Mouse (Mus musculus): ENCODE data around the gene Gnpat. TPM values are rescaled to one million over a fixed set of nuclear protein-coding genes. Genes with fewer than 3 reads are reported as not detected.

Gene Gnpat
- polyA plus RNA-seq, 1 experiment from 2014 or later = 89.5 TPM

- Histone ChIP-seq H3K27me3 (no peaks in the 10 kb centered on the region), H3K4me1 (no peaks in the 10 kb centered on the region; the same call in 1 of the 2 replicates), H3K9me3 (no peaks in the 10 kb centered on the region), H3K4me2 (replicated peaks) (no peak overlapping the region), H3K36me3 (peaks cover 86% of the 10 kb centered on the region), H3K4me3 (no peak overlapping the region), H3K27ac (replicated peaks) (no peak overlapping the region), H3K9ac (replicated peaks) (no peak overlapping the region)
- WGBS = 97% methylated on average over 5 of the region's 5 CpGs
- no peak for ATAC-seq (replicated peaks)
Measured at GRCm38 (mm10) chr8:124888385-124888784, 25.6 kb downstream of the Gnpat start.

- ATAC-seq (replicated peaks) = no peak
- H3K36me3 ChIP-seq = peaks cover 67% of the 10 kb centered on the region
- H3K27ac ChIP-seq (replicated peaks) = no peak overlapping the region
- peaks cover 29% of the 10 kb centered on the region for H3K4me1 ChIP-seq
- H3K4me2 ChIP-seq (replicated peaks) = no peak overlapping the region
- no peaks in the 10 kb centered on the region for H3K9me3 ChIP-seq
- no peak overlapping the region for H3K9ac ChIP-seq (replicated peaks)
- H3K4me3 ChIP-seq = no peak overlapping the region
- no peaks in the 10 kb centered on the region for H3K27me3 ChIP-seq
- WGBS = 78% methylated on average over 3 of the region's 3 CpGs
Measured at GRCm38 (mm10) chr8:124892596-124892995, 29.8 kb downstream of the Gnpat start.

DNA sequence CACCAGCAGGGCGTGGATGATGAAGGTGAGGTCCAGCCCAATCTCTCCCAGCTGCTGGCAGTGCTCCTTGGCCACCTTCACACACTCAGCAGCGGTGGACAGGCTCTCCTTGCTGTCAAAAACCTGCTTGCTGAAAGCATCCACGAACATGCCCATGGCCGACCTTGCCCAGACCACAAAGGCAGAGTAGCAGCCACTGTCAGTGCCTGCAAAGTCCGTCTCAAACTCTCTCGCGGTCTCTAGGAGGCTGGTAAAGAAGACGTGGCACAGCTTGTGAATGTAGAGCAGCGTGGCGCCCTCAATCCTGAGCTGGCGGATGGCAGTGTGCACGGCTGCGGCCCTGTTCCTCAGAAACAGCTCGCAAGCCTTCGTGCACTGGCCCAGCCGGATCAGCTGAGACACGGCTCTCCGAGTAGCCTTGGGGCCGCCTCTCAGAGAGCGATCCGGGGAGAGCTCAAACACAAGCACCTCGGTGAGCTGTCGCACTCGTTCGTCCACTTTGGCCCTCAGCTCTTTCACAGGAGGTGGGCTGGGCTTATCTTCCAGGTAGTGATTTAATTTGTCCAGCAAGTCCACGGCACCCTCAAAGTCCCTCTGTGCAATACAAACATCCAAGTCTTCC lies 33.3 kb downstream of the Gnpat start:
- H3K4me2 ChIP-seq (replicated peaks) = peak overlapping the region; percentile 98
- ATAC-seq (replicated peaks) = no peak
- no peaks in the 10 kb centered on the region for H3K9me3 ChIP-seq
- H3K27me3 ChIP-seq = no peaks in the 10 kb centered on the region
- peak overlapping the region; percentile 90; the same call in 1 of the 2 replicates for H3K27ac ChIP-seq (replicated peaks)
- 81% methylated on average over 26 of the region's 26 CpGs for WGBS
- H3K4me1 ChIP-seq = peaks cover 44% of the 10 kb centered on the region
- peak overlapping the region; percentile 76 for H3K4me3 ChIP-seq
- H3K9ac ChIP-seq (replicated peaks) = peak overlapping the region; percentile 85
- peaks cover 56% of the 10 kb centered on the region for H3K36me3 ChIP-seq

GRCm38 (mm10) chr8:124896632-124897385 lies 34.0 kb downstream of the Gnpat start:
- no peaks in the 10 kb centered on the region for H3K9me3 ChIP-seq
- peak overlapping the region; percentile 98 for H3K4me2 ChIP-seq (replicated peaks)
- H3K4me3 ChIP-seq = peak overlapping the region; percentile 76
- peaks cover 54% of the 10 kb centered on the region for H3K36me3 ChIP-seq
- H3K9ac ChIP-seq (replicated peaks) = peak overlapping the region; percentile 85
- H3K27ac ChIP-seq (replicated peaks) = peak overlapping the region; percentile 90
- ATAC-seq (replicated peaks) = peak; percentile 47
- WGBS = under 1% methylated on average over 60 of the region's 60 CpGs
- peaks cover 44% of the 10 kb centered on the region for H3K4me1 ChIP-seq
- no peaks in the 10 kb centered on the region for H3K27me3 ChIP-seq

- peak; percentile 94 for ATAC-seq (replicated peaks)
- Histone ChIP-seq H3K4me3 (peak within 1 kb of the TSS; percentile 76), H3K36me3 (peaks cover 58% of the 10 kb centered on the region), H3K9ac (replicated peaks) (peak within 1 kb of the TSS; percentile 85), H3K4me2 (replicated peaks) (peak within 1 kb of the TSS; percentile 98), H3K4me1 (peaks cover 44% of the 10 kb centered on the region), H3K9me3 (no peaks in the 10 kb centered on the region), H3K27me3 (no peaks in the 10 kb centered on the region), H3K27ac (replicated peaks) (peak within 1 kb of the TSS; percentile 90)
- WGBS = under 1% methylated on average over 114 of the region's 114 CpGs
Measured at GRCm38 (mm10) chr8:124897386-124898250, 34.8 kb downstream of the Gnpat start, which contains the start of the genes Exoc8 and Sprtn. Exoc8 (minus strand) TSS chr8:124897705. Sprtn (plus strand) TSS chr8:124897886.

DNA sequence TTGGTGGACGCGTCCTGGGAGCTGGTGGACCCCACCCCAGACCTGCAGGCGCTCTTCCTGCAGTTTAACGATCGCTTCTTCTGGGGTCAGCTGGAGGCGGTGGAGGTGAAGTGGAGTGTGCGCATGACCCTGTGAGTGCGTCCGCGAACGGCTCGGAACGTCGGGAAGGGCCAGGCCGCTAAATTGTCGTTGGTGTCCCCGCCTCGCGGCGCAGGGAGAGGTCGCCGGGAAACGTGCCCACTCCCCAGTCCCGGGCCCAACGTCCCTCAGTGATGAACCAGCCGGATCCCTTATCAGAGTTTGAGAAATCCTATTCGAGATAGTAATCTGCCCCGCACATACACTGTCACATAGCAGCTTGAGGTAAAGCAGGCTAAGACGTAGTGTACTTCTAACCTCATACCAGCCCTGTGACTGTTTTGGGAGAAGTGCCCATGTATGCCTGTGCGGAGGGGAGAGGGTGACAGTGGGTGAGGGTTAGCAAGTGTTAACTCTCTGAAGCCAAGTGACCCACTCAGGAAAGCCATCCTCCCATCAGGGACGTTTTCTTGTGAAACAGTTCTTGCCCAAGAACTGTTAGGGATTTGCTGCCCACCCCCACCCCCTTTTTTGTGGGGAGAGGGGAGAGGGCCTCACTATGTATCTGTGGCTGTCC lies 35.5 kb downstream of the Gnpat start:
- H3K27ac ChIP-seq (replicated peaks) = peak overlapping the region; percentile 90
- WGBS = 7% methylated on average over 31 of the region's 31 CpGs
- no peaks in the 10 kb centered on the region for H3K9me3 ChIP-seq
- H3K36me3 ChIP-seq = peaks cover 60% of the 10 kb centered on the region
- no peaks in the 10 kb centered on the region for H3K27me3 ChIP-seq
- H3K9ac ChIP-seq (replicated peaks) = peak overlapping the region; percentile 85
- peaks cover 44% of the 10 kb centered on the region for H3K4me1 ChIP-seq
- ATAC-seq (replicated peaks) = peak; percentile 24; the same call in 1 of the 2 replicates
- H3K4me3 ChIP-seq = peak overlapping the region; percentile 76
- peak overlapping the region; percentile 91 for H3K4me2 ChIP-seq (replicated peaks)

DNA sequence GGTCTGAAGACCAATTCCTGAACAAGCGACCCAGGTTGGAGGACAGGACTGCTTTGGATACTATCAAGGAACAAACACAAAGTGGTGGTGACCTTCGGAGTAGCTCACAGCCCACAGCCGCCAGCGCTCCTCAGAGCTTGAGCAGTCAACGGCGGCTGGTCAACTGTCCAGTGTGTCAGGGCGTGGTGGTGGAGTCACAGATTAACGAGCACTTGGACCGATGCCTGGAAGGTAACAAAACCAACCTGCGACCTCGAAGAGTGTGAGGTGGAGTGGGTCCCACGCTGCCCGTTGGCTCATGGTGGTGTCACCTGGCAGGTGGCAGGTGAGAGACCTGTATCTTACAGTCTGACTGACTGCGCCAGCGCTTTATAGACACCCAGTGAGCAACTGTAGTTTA lies 40.4 kb downstream of the Gnpat start:
- H3K9ac ChIP-seq (replicated peaks) = no peak overlapping the region
- H3K27ac ChIP-seq (replicated peaks) = no peak overlapping the region
- H3K36me3 ChIP-seq = peaks cover 70% of the 10 kb centered on the region
- ATAC-seq (replicated peaks) = no peak
- 92% methylated on average over 15 of the region's 15 CpGs for WGBS
- H3K9me3 ChIP-seq = no peaks in the 10 kb centered on the region
- no peak overlapping the region for H3K4me3 ChIP-seq
- H3K27me3 ChIP-seq = no peaks in the 10 kb centered on the region
- no peak overlapping the region for H3K4me2 ChIP-seq (replicated peaks)
- H3K4me1 ChIP-seq = peaks cover 14% of the 10 kb centered on the region

- Histone ChIP-seq H3K4me2 (replicated peaks) (no peak overlapping the region), H3K4me3 (no peak overlapping the region), H3K4me1 (no peaks in the 10 kb centered on the region), H3K27ac (replicated peaks) (no peak overlapping the region), H3K27me3 (no peaks in the 10 kb centered on the region), H3K9me3 (no peaks in the 10 kb centered on the region), H3K36me3 (peaks cover 73% of the 10 kb centered on the region), H3K9ac (replicated peaks) (no peak overlapping the region)
- ATAC-seq (replicated peaks) = no peak
- 90% methylated on average over 2 of the region's 2 CpGs for WGBS
Measured at GRCm38 (mm10) chr8:124905482-124905881, 42.6 kb downstream of the Gnpat start.

DNA sequence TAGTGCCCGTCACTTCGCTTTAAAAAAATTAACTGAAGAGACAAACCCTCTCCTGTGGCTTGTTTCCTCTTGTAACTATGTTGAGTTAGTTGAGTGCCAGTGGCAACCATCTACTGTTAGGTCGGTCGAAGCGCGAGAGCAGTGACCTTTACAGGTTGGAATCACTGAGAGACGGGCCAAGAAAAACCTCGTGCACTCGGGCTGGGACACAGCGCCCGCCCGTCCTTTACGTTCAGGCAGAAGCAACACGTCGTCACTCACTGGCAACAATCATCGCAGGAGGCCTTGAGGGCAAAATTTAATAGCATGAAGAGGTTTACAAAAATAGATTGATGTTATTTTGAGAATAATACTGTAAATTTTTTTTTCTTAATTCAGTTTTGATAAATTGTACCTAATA lies 47.1 kb downstream of the Gnpat start:
- peaks cover 68% of the 10 kb centered on the region for H3K36me3 ChIP-seq
- no peak for ATAC-seq (replicated peaks)
- no peak overlapping the region for H3K4me3 ChIP-seq

DNA sequence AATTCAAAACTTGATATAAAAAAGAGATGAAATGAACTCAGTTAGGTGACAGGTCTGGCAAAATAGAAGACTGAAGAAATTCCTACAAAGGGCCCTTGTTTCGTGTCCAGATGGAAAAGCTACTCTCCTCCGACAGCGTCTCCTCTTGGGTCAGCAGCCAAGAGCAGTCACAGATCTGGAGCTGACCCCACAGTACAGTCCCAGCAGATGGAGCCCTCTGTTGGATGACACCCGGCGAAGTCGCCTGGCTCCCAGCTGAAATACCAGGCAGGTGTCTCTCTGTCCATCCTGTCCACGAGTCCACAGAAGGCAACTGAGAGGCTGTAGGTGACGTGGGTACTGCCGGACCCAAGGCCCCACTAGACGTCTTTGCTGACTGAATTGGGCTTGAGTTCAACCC lies 47.5 kb downstream of the Gnpat start:
- no peak overlapping the region for H3K4me3 ChIP-seq
- no peaks in the 10 kb centered on the region for H3K9me3 ChIP-seq
- peaks cover 72% of the 10 kb centered on the region for H3K36me3 ChIP-seq
- ATAC-seq (replicated peaks) = no peak
- H3K27me3 ChIP-seq = no peaks in the 10 kb centered on the region
- no peak overlapping the region for H3K27ac ChIP-seq (replicated peaks)
- H3K4me1 ChIP-seq = no peaks in the 10 kb centered on the region
- H3K4me2 ChIP-seq (replicated peaks) = no peak overlapping the region
- no peak overlapping the region for H3K9ac ChIP-seq (replicated peaks)
- 86% methylated on average over 10 of the region's 10 CpGs for WGBS

More for the DNA sequence above, 47.1 kb downstream of the Gnpat start:
- no peaks in the 10 kb centered on the region for H3K9me3 ChIP-seq
- H3K4me2 ChIP-seq (replicated peaks) = no peak overlapping the region
- WGBS = 95% methylated on average over 16 of the region's 16 CpGs
- no peak overlapping the region for H3K9ac ChIP-seq (replicated peaks)
- no peaks in the 10 kb centered on the region for H3K27me3 ChIP-seq
- H3K4me1 ChIP-seq = no peaks in the 10 kb centered on the region
- no peak overlapping the region for H3K27ac ChIP-seq (replicated peaks)

DNA sequence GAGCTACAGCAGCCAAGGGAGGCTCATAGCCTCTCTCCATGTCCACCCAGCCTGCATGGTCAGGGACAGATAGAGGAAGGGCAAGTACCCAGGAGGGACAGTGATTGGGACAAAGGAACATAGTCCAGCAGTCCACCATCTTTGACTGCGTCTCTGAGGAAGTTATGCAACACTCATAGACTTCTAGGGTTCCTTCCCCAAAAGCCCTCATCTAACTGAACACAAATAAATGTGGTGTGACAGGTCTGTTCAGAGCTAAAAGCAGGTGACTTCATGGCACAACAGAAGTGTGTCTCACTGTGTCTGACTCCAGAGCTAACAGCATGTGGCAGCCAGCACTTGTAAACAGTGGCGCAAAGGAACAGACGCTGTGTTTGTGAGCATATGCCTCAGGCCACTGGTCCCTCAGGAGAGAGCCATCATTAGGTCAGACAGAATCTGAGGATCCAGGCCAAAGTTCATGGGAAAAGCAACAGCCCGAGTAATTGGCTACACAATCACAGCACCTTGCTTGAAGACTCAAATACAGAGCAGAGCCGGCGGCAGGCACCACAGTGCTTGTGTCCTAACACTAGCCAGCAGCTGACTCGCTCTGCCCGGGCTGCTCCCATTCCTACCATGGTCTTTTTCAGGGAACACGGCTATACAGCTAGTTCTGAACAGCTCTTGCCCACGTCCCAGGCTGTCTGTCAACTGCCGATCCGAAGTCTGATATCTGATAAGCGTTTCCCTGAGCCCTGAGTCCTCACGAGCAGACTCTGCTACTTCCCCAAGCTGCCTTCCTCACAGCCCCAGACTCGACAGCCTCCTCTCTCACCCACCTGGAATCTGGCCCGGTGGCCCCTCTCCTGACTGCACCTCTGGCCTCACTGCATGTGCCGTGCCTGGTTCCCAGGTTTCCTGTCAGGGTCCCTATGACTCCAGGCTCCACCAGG lies 49.4 kb downstream of the Gnpat start:
- Histone ChIP-seq H3K9ac (replicated peaks) (no peak overlapping the region), H3K4me2 (replicated peaks) (no peak overlapping the region), H3K4me3 (no peak overlapping the region), H3K27me3 (no peaks in the 10 kb centered on the region), H3K4me1 (no peaks in the 10 kb centered on the region), H3K27ac (replicated peaks) (no peak overlapping the region), H3K36me3 (peaks cover 61% of the 10 kb centered on the region), H3K9me3 (no peaks in the 10 kb centered on the region)
- WGBS = 84% methylated on average over 17 of the region's 17 CpGs
- ATAC-seq (replicated peaks) = no peak

Data from forebrain, embryonic 15.5 days (tissue).